Mouse (Mus musculus) embryonic facial prominence, embryonic 12.5 days (tissue): ENCODE measurements around the gene Sgk2. TPM values are rescaled to one million over a fixed set of nuclear protein-coding genes. Genes with fewer than 3 reads are reported as not detected.

Experiments
- ATAC-seq: fragments of 200-750 bp; cut with Nextera tagmentation; 2 replicates; pipeline ENCODE4 v1.8.0; 2017; ENCODE audit not compliant: insufficient number of reproducible peaks, insufficient read depth, low FRiP score, low TSS enrichment
- H3K27ac ChIP-seq: fragments of 300-500 bp; sonication (generic); 2 replicates; pipeline ENCODE4 v1.5.1; 2016; ENCODE audit warnings: mild to moderate bottlenecking
- H3K27me3 ChIP-seq: fragments of 300-500 bp; sonication (generic); 2 replicates; pipeline ENCODE4 v1.6.1; 2016; ENCODE audit warnings: mild to moderate bottlenecking, moderate library complexity
- H3K36me3 ChIP-seq: fragments of 300-500 bp; sonication (generic); 2 replicates; pipeline ENCODE4 v1.6.1; 2016; ENCODE audit warnings: mild to moderate bottlenecking
- H3K4me1 ChIP-seq: fragments of 300-500 bp; sonication (generic); 2 replicates; pipeline ENCODE4 v1.6.1; 2016
- H3K4me2 ChIP-seq: fragments of 300-500 bp; sonication (generic); replicated peaks from 2 replicates; pipeline ENCODE4 v1.6.1; 2016; ENCODE audit warnings: mild to moderate bottlenecking, moderate library complexity
- H3K4me3 ChIP-seq: fragments of 300-500 bp; sonication (generic); 2 replicates; pipeline ENCODE4 v1.5.1; 2016; ENCODE audit warnings: mild to moderate bottlenecking
- H3K9ac ChIP-seq: fragments of 300-500 bp; sonication (generic); 2 replicates; pipeline ENCODE4 v1.6.1; 2016; ENCODE audit warnings: mild to moderate bottlenecking, moderate library complexity
- H3K9me3 ChIP-seq: fragments of 300-500 bp; sonication (generic); 2 replicates; pipeline ENCODE4 v1.6.1; 2016; ENCODE audit warnings: mild to moderate bottlenecking, moderate library complexity
- WGBS: fragments of 180-500 bp; shearing (Covaris S2); methylation state at CpG from one replicate; pipeline ENCODE4 v1.1.7; 2016; 5-methylcytosine and 5-hydroxymethylcytosine counted together
- polyA plus RNA-seq: library from polyadenylated mRNA; unstranded; fragments of >200 nt; fragmentation: Nextera tagmentation; extraction: Ambion mirVana; gene quantifications from 2 replicates; pipeline ENCODE4 v1.2.1, GENCODE M21; 2016

Sgk2 gene
- polyA plus RNA-seq, 1 experiment from 2014 or later, result 0.05 TPM

GRCm38 (mm10) chr2:162992084-162992437 lies 4.9 kb downstream of the Sgk2 start:
- ATAC-seq, result no peak
- Histone ChIP-seq H3K4me2 (no peak overlapping the region), H3K9ac (no peak overlapping the region), H3K27me3 (no peaks in the 10 kb centered on the region), H3K4me1 (no peaks in the 10 kb centered on the region), H3K27ac (no peak overlapping the region), H3K4me3 (no peak overlapping the region), H3K36me3 (no peaks in the 10 kb centered on the region), H3K9me3 (no peaks in the 10 kb centered on the region)

DNA sequence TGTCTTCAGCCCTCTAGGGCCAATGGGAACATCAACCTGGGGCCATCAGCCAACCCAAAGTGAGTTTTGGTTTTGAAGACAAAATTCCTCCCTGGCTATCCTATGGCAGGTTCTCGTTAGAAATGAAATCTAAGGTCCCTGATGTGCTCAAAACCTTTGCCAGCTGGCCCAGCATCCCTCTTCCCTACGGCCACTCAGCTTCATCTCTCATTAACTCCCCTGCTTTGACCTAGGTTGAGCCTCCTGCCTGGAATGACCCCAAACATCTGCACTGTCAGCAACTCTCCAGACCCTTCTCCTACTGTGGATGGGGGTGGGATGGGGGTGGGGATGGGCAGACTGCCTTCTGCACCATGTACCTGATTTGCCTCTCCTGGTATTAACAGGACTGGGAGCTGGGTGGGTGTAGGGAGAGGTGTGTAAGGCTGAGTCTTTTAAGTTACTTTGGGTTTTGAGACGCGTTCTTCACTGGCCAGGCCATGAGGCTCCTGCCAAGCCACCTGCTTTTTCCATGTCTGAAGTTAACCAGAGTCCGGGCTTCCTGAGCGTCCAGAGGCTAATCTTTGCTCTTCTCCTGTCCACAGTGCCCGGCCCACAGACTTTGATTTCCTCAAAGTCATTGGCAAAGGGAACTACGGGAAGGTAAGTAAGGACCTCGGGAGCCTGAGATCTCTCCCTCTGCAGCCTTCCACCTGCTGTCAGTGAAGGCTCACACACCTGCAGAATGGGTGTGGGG lies 6.9 kb downstream of the Sgk2 start:
- 81% methylated on average over 9 of the region's 9 CpGs for WGBS
- H3K27me3 ChIP-seq, result no peaks in the 10 kb centered on the region
- no peak overlapping the region for H3K27ac ChIP-seq
- H3K9ac ChIP-seq, result no peak overlapping the region
- ATAC-seq, result no peak
- H3K4me1 ChIP-seq, result no peaks in the 10 kb centered on the region
- H3K4me3 ChIP-seq, result no peak overlapping the region
- no peaks in the 10 kb centered on the region for H3K9me3 ChIP-seq
- H3K4me2 ChIP-seq, result no peak overlapping the region
- H3K36me3 ChIP-seq, result no peaks in the 10 kb centered on the region

GRCm38 (mm10) chr2:162998528-162999230 lies 11.5 kb downstream of the Sgk2 start:
- ATAC-seq, result no peak
- Histone ChIP-seq H3K4me2 (peak overlapping the region; percentile 37), H3K9me3 (no peaks in the 10 kb centered on the region), H3K27ac (no peak overlapping the region), H3K9ac (no peak overlapping the region), H3K27me3 (no peaks in the 10 kb centered on the region), H3K36me3 (no peaks in the 10 kb centered on the region), H3K4me3 (peak overlapping the region; percentile 22; the same call in 1 of the 2 replicates), H3K4me1 (no peaks in the 10 kb centered on the region)
- 33% methylated on average over 18 of the region's 18 CpGs for whole genome bisulfite sequencing

GRCm38 (mm10) chr2:162999744-163000143 lies 12.6 kb downstream of the Sgk2 start:
- no peak for ATAC-seq
- H3K4me3 ChIP-seq, result no peak overlapping the region
- H3K4me2 ChIP-seq, result no peak overlapping the region
- H3K27me3 ChIP-seq, result no peaks in the 10 kb centered on the region
- no peaks in the 10 kb centered on the region for H3K36me3 ChIP-seq
- H3K4me1 ChIP-seq, result no peaks in the 10 kb centered on the region
- no peaks in the 10 kb centered on the region for H3K9me3 ChIP-seq
- WGBS, result 31% methylated on average over 3 of the region's 3 CpGs
- H3K9ac ChIP-seq, result no peak overlapping the region
- H3K27ac ChIP-seq, result no peak overlapping the region

DNA sequence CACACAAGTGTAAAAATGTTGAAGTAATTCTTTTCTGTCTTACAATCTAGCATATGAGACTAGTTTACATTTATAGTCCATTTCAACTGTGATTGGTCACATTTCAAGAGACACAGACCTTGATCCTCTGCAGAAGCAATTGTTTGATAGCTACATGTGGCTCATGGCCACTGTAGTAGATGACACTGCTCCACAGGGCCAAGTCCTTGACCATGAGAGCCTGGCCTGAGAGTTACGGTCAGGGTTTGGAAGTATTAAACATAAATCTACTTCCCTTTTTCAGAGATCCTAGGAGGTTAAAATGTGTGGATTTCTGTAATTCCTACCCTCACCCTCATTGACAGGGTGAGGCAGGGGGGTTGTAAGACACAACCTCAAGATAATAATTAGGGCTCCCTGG lies 13.9 kb downstream of the Sgk2 start:
- no peaks in the 10 kb centered on the region for H3K36me3 ChIP-seq
- 91% methylated on average over 1 of the region's 1 CpGs for WGBS
- H3K27ac ChIP-seq, result no peak overlapping the region
- no peak for ATAC-seq
- H3K4me2 ChIP-seq, result no peak overlapping the region
- no peaks in the 10 kb centered on the region for H3K4me1 ChIP-seq
- no peak overlapping the region for H3K9ac ChIP-seq
- H3K27me3 ChIP-seq, result no peaks in the 10 kb centered on the region
- no peak overlapping the region for H3K4me3 ChIP-seq
- no peaks in the 10 kb centered on the region for H3K9me3 ChIP-seq

DNA sequence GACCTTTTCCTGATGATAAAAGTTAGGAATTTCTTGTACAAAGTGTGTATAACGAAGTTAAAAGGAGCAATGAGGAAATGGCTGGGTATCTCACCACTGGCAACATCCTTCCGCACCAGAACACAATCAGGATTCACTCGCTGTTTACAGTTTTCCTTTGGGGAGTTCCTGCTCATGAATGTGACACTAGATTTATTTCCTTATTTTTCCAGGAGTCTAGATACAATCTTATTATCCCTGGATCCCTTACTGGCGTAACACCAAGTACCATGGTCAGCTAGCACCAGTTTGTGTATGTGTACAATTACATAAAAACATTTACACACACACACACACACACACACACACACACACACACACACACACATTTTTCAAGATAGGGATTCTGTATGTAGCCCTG lies 20.2 kb downstream of the Sgk2 start:
- no peaks in the 10 kb centered on the region for H3K4me1 ChIP-seq
- H3K36me3 ChIP-seq, result no peaks in the 10 kb centered on the region
- ATAC-seq, result no peak
- no peak overlapping the region for H3K4me2 ChIP-seq
- H3K9ac ChIP-seq, result no peak overlapping the region
- no peak overlapping the region for H3K27ac ChIP-seq
- no peak overlapping the region for H3K4me3 ChIP-seq
- no peaks in the 10 kb centered on the region for H3K9me3 ChIP-seq
- H3K27me3 ChIP-seq, result no peaks in the 10 kb centered on the region
- WGBS, result 78% methylated on average over 4 of the region's 4 CpGs

GRCm38 (mm10) chr2:163016916-163017743 lies 30.0 kb downstream of the Sgk2 start, which contains the start of gene Ift52:
Gene Ift52, plus strand, starts transcription at chr2:163017354.
- H3K36me3 ChIP-seq, result no peaks in the 10 kb centered on the region
- H3K4me3 ChIP-seq, result peak within 1 kb of the TSS; percentile 90
- H3K4me1 ChIP-seq, result peaks cover 4% of the 10 kb centered on the region
- no peaks in the 10 kb centered on the region for H3K9me3 ChIP-seq
- no peaks in the 10 kb centered on the region for H3K27me3 ChIP-seq
- WGBS, result under 1% methylated on average over 57 of the region's 57 CpGs
- ATAC-seq, result peak; percentile 92
- peak within 1 kb of the TSS; percentile 83 for H3K9ac ChIP-seq
- H3K27ac ChIP-seq, result peak within 1 kb of the TSS; percentile 67
- peak within 1 kb of the TSS; percentile 61 for H3K4me2 ChIP-seq

DNA sequence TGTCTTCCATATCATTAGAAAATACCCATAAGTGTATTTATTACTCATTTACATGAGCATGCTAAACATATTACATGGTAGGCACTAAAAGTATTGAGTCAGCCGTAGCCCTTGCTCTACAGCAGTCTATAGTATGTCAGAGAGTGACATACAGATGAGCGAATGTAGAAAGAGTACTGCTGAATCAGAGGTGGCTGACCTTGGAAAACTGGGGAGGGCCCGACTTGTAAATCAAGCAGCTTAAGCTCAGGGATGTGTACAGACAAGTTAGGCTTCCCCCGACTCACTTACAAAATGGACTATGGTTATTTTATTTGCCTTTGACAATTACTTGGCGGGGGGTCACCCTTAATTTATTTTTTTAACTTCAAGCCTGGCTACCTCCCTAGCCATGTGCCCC lies 44.2 kb downstream of the Sgk2 start:
- ATAC-seq, result no peak
- Histone ChIP-seq H3K9me3 (no peaks in the 10 kb centered on the region), H3K9ac (no peak overlapping the region), H3K4me2 (no peak overlapping the region), H3K4me3 (no peak overlapping the region), H3K27me3 (no peaks in the 10 kb centered on the region), H3K4me1 (no peaks in the 10 kb centered on the region), H3K36me3 (peaks cover 76% of the 10 kb centered on the region), H3K27ac (no peak overlapping the region)
- 88% methylated on average over 5 of the region's 5 CpGs for WGBS

DNA sequence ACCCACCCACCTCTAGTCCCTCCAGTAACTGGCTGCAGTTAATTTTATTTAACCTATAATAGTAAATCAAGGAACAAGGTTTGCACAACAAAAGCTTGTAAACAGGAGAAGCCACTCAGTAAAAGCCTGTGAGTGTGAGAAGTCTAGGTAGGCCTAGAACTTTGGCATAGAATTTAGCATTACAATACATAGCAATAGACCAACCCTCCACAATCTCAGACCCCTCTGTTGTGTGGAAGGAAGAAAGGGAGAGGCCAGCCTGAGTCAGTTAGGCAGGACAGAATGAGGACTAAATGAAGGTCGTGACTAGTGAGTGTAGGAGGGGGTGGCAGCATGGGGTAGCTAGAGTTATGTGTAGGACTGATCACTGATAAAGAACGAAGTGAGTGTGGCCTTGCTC lies 44.6 kb downstream of the Sgk2 start:
- no peak for ATAC-seq
- no peak overlapping the region for H3K27ac ChIP-seq
- 84% methylated on average over 2 of the region's 2 CpGs for WGBS
- no peaks in the 10 kb centered on the region for H3K27me3 ChIP-seq
- H3K4me3 ChIP-seq, result no peak overlapping the region
- no peaks in the 10 kb centered on the region for H3K4me1 ChIP-seq
- no peaks in the 10 kb centered on the region for H3K9me3 ChIP-seq
- no peak overlapping the region for H3K9ac ChIP-seq
- peaks cover 77% of the 10 kb centered on the region for H3K36me3 ChIP-seq
- no peak overlapping the region for H3K4me2 ChIP-seq

DNA sequence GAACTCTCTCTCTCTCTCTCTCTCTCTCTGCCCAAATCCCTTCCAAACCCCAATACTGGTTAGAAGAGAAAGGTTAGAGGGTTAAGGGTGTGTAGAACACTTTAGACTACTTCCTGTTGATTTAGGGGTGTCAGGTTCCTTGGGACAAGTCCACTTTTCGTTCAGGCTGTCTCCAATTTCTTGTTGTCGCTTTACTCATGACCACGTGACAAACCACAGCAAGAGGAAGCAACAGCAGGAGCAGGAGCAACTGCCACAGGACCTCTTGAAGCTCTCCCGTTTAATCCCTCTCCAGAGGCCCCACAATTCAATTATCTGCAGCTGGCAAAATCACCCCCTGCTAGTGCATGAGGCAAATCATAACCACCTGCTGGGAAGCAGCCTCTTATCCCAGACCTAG lies 45.5 kb downstream of the Sgk2 start:
- ATAC-seq, result no peak
- Histone ChIP-seq H3K4me3 (no peak overlapping the region), H3K9me3 (no peaks in the 10 kb centered on the region), H3K36me3 (peaks cover 83% of the 10 kb centered on the region), H3K9ac (no peak overlapping the region), H3K4me1 (no peaks in the 10 kb centered on the region), H3K4me2 (no peak overlapping the region), H3K27ac (no peak overlapping the region), H3K27me3 (no peaks in the 10 kb centered on the region)
- WGBS, result 29% methylated on average over 4 of the region's 4 CpGs

GRCm38 (mm10) chr2:163039940-163040339 lies 52.8 kb downstream of the Sgk2 start:
- H3K27ac ChIP-seq, result no peak overlapping the region
- no peak overlapping the region for H3K4me2 ChIP-seq
- peaks cover 69% of the 10 kb centered on the region for H3K36me3 ChIP-seq
- no peaks in the 10 kb centered on the region for H3K9me3 ChIP-seq
- no peaks in the 10 kb centered on the region for H3K4me1 ChIP-seq
- ATAC-seq, result no peak
- H3K27me3 ChIP-seq, result no peaks in the 10 kb centered on the region
- 84% methylated on average over 7 of the region's 7 CpGs for WGBS
- no peak overlapping the region for H3K4me3 ChIP-seq
- H3K9ac ChIP-seq, result no peak overlapping the region

GRCm38 (mm10) chr2:163048125-163048524 lies 61.0 kb downstream of the Sgk2 start:
- no peak for ATAC-seq
- no peaks in the 10 kb centered on the region for H3K9me3 ChIP-seq
- H3K36me3 ChIP-seq, result peaks cover 28% of the 10 kb centered on the region
- peak overlapping the region; percentile 37 for H3K4me2 ChIP-seq
- H3K4me3 ChIP-seq, result no peak overlapping the region
- no peak overlapping the region for H3K27ac ChIP-seq
- 3% methylated on average over 10 of the region's 10 CpGs for WGBS
- H3K4me1 ChIP-seq, result no peaks in the 10 kb centered on the region
- no peaks in the 10 kb centered on the region for H3K27me3 ChIP-seq
- no peak overlapping the region for H3K9ac ChIP-seq
